Mouse (Mus musculus) lung, postnatal 0 days (tissue): ENCODE measurements around the gene Qprt.

Source experiments
- CTCF ChIP-seq: IDR thresholded peaks from 2 replicates; pipeline ENCODE4 v1.5.1; 2016; ENCODE audit warnings: antibody characterized with exemption, mild to moderate bottlenecking
- EP300 ChIP-seq: IDR thresholded peaks from 2 replicates; pipeline ENCODE4 v1.6.1; 2016; ENCODE audit warnings: antibody characterized with exemption, mild to moderate bottlenecking, control low read depth

GRCm38 (mm10) chr7:127110239-127111007 is 11.6 kb downstream of the Qprt start:
- TF ChIP-seq CTCF, result peak; percentile 93
- TF ChIP-seq EP300, result no peak
